Mouse (Mus musculus) brown adipose tissue, adult 24 weeks (tissue): ENCODE data around the gene Gbx2. TPM values are rescaled to one million over a fixed set of nuclear protein-coding genes. Genes with fewer than 3 reads are reported as not detected.

Experiments
- H3K27ac ChIP-seq: fragments of 200-500 bp; replicated peaks from 2 replicates; pipeline ENCODE4 v1.5.1; 2012; ENCODE audit warnings: low read depth, mild to moderate bottlenecking, low read length
- H3K4me1 ChIP-seq: fragments of 200-500 bp; 2 replicates; pipeline ENCODE4 v1.6.1; 2012; ENCODE audit warnings: low read length, mixed read lengths; ENCODE audit not compliant: control insufficient read depth, insufficient read depth, insufficient read length
- H3K4me3 ChIP-seq: fragments of 200-500 bp; 2 replicates; pipeline ENCODE4 v1.5.1; 2012; ENCODE audit warnings: low read depth, mild to moderate bottlenecking, low read length, moderate library complexity; ENCODE audit not compliant: insufficient read depth
- polyA plus RNA-seq: library from polyadenylated mRNA; stranded (reverse); fragments of >200 nt; gene quantifications from 2 replicates; pipeline ENCODE4 v1.2.4, GENCODE M21; 2012; ENCODE audit not compliant: missing spikeins, insufficient read depth, insufficient read length

Gbx2 gene
- polyA plus RNA-seq, 1 experiment, result not detected

- Histone ChIP-seq H3K27ac (no peak overlapping the region), H3K4me3 (peak overlapping the region; percentile 5; the same call in 1 of the 2 replicates)
Measured at GRCm38 (mm10) chr1:89941701-89942381, 10.9 kb upstream of the Gbx2 start.

GRCm38 (mm10) chr1:89940961-89941524 lies 10.1 kb upstream of the Gbx2 start:
- Histone ChIP-seq H3K27ac (no peak overlapping the region), H3K4me1 (peaks cover 6% of the 10 kb centered on the region), H3K4me3 (no peak overlapping the region)

More at GRCm38 (mm10) chr1:89941701-89942381, 10.9 kb upstream of the Gbx2 start:
- peaks cover 6% of the 10 kb centered on the region for H3K4me1 ChIP-seq

DNA sequence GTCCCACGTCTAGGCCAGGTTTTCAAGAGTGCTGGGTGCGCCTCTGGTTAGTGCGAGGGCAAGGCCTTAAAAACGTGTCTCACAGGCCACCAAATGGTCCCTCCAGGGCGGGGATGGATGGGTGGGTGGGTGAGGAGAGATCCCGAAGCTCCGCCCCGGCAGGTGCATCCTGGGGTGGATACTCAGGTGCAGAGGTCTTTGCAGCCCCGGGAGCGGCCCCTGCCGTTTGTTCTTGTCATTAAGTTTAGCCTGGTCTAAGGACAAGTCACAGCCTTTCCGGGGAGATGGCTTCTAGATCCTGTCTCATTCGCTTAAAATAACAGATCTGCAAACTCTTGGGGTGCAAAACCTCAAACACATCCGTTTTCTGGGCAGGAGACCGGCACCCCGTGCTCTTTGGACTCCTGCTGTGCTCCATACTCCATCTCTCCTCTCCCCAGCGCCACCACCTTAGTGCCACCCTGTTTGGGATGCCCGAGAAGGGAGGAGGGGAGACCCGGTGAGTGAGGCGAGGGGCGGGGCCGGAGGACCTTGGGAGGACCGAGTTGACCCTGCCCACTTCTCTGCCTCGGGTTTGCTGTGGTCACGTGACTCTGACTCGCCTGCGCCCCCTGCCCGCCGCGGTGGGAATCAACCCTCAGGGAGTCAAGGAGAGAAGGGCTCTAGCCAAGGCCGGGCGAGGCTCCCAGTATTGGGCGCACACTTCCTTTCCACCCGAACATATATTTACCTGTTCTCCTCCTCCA lies 9.2 kb upstream of the Gbx2 start:
- Histone ChIP-seq H3K27ac (no peak overlapping the region), H3K4me3 (no peak overlapping the region), H3K4me1 (peaks cover 8% of the 10 kb centered on the region)

DNA sequence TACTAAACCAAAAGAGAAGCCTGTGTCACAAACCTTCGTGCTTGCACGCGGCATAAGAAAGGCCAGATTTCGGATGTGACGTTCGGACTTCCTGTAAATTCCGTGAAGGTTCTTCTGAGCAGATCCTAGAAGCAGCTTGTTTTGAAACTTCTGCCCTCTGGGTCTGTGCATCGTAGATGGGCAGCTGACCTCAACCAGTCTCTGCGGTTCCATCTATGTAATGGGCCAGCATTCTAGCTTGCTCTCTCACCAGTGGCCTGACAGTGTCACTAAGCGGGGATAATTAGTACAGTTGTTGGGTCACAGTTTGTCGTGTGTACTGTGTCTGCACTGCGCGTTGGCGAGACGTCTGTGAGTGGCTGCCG lies 8.6 kb upstream of the Gbx2 start:
- Histone ChIP-seq H3K4me1 (peaks cover 8% of the 10 kb centered on the region), H3K27ac (no peak overlapping the region), H3K4me3 (no peak overlapping the region)

GRCm38 (mm10) chr1:89938884-89939595 lies 8.1 kb upstream of the Gbx2 start:
- H3K27ac ChIP-seq, result no peak overlapping the region
- no peak overlapping the region for H3K4me3 ChIP-seq
- H3K4me1 ChIP-seq, result peaks cover 8% of the 10 kb centered on the region

DNA sequence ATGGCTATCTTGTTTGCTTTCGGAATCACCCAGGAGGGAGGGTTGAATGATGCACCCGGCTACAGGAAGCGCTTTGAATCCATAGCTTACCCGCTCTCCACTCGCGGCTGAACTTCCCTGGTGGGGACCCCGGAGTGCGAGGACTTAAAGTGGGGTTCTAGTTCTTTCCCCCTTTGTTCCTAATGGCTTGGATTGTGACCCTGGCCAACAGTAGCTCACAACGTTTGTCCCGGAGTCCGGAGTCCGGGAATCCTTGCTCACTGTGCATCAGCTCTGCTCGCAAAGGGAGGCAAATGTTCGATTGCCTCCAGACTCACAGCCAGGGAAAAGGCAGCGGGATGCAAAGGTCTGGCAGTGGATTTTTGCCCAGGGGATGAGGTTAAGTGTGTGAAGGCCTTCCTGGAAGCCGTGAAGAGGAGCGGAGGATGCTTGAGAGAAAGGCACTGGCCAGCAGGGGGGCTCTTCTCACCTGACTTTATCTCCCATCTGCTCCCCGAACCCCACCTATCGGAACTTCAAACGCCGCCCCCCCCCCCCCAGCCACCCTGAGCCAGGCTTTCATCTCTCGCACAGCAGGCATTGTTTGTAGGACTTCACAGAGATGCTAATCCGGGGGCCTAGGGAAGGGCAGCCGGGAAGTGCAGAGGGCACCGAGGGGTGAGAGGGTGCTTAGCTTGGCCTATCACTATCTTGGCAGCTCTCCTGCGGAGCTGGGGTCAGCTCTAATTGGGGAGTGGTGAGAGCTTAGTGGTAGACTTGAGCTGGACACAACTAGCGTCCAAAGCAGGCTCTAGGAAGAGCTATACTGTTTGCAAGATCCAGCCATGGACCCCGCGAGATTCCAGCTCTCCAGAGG lies 4.7 kb upstream of the Gbx2 start:
- no peak overlapping the region for H3K27ac ChIP-seq
- no peak overlapping the region for H3K4me3 ChIP-seq
- H3K4me1 ChIP-seq, result peaks cover 8% of the 10 kb centered on the region; the same call in 1 of the 2 replicates

- no peak overlapping the region for H3K4me3 ChIP-seq
Measured at GRCm38 (mm10) chr1:89934316-89935260, 3.6 kb upstream of the Gbx2 start.

GRCm38 (mm10) chr1:89933786-89934185 lies 2.8 kb upstream of the Gbx2 start:
- no peak overlapping the region for H3K27ac ChIP-seq
- no peak overlapping the region for H3K4me3 ChIP-seq
- peaks cover 10% of the 10 kb centered on the region; the same call in 1 of the 2 replicates for H3K4me1 ChIP-seq

More at GRCm38 (mm10) chr1:89934316-89935260, 3.6 kb upstream of the Gbx2 start:
- Histone ChIP-seq H3K4me1 (peaks cover 10% of the 10 kb centered on the region; the same call in 1 of the 2 replicates), H3K27ac (no peak overlapping the region)

DNA sequence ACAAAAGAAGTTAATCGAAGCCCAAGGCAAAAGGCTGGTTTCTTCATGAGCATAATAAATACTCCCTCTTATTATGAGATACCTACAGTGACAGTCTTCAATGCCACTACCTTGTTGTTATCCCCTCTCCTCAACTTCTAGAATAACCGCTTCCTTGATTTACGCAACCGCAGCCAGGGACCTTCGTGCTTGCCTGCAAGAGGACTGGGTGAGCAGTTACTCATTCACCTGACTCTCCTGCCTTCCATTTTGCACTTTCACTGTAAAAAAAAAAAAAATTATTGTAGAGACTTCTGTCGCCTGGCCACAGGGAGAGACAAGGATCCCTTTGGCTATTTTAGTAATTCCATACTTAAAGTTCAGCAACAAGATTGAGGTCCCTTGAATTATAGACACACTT lies 2.0 kb upstream of the Gbx2 start:
- Histone ChIP-seq H3K27ac (no peak overlapping the region), H3K4me3 (no peak overlapping the region), H3K4me1 (peaks cover 10% of the 10 kb centered on the region; the same call in 1 of the 2 replicates)

- peaks cover 10% of the 10 kb centered on the region; the same call in 1 of the 2 replicates for H3K4me1 ChIP-seq
- no peak overlapping the region for H3K27ac ChIP-seq
- H3K4me3 ChIP-seq, result no peak overlapping the region
Measured at GRCm38 (mm10) chr1:89932616-89933015, 1.6 kb upstream of the Gbx2 start.

GRCm38 (mm10) chr1:89932021-89932423 lies 1.0 kb upstream of the Gbx2 start:
- H3K27ac ChIP-seq, result no peak overlapping the region
- H3K4me3 ChIP-seq, result no peak overlapping the region
- peaks cover 10% of the 10 kb centered on the region; the same call in 1 of the 2 replicates for H3K4me1 ChIP-seq

DNA sequence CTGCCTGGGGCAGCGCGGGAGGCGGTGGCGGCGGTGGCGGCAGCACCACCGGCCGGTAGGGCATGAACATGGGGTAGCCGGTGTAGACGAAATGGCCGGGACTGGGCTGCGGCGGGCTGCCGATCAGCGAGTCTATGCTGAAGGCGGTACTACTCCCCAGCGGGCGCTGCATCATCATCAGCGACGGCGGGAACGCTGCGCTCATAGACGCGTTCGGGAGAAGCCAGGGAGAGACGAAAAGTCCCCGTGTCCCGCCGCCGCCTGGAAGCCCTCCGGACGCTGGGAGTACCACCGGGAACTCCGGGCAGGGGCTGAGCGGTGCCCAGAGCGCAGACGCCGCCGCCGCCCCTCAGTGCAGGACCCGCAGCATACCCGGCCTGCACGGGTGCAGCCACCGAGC lies 428 bp downstream of the Gbx2 start:
- peaks cover 8% of the 10 kb centered on the region; the same call in 1 of the 2 replicates for H3K4me1 ChIP-seq
- H3K27ac ChIP-seq, result no peak overlapping the region
- H3K4me3 ChIP-seq, result peak overlapping the region; percentile 27

GRCm38 (mm10) chr1:89929721-89930505 lies 1.1 kb downstream of the Gbx2 start:
- Histone ChIP-seq H3K4me1 (0 out of 2 replicates have a peak, but pooled peaks cover 7% of the 10 kb centered on the region), H3K27ac (no peak overlapping the region), H3K4me3 (peak overlapping the region; percentile 27)
